Mouse (Mus musculus) erythroblast, adult 5-6 weeks (primary cell): ENCODE data around the gene Helz. TPM values are rescaled to one million over a fixed set of nuclear protein-coding genes. Genes with fewer than 3 reads are reported as not detected.
"Not testable (repeated sequence)": the region's sequence is repeated elsewhere in the genome, so short reads cannot be mapped to it uniquely, and the experiment has no call there.

Experiments
- ATAC-seq: replicated peaks from 2 replicates; pipeline ENCODE4 v1.8.0; 2016; ENCODE audit warnings: moderate number of reproducible peaks, mild to moderate bottlenecking, moderate TSS enrichment, inconsistent platforms; ENCODE audit not compliant: poor library complexity, low FRiP score, severe bottlenecking
- total RNA-seq, 2 experiments: library from RNA; stranded (forward) in 1 of 2; stranded (reverse) in 1 of 2; fragments of 150-400 nt in 1 of 2; fragments of 200-764, 138-1000 nt in 1 of 2; gene quantifications; 2 replicates each; pipeline versions ENCODE4 v1.2.3 to v1.2.4; 2015 to 2017; ENCODE audit warnings: low replicate concordance in 2 of 2

Helz gene
- total RNA-seq, 2 experiments from 2014 or later: 7.1 to 7.8 TPM

DNA sequence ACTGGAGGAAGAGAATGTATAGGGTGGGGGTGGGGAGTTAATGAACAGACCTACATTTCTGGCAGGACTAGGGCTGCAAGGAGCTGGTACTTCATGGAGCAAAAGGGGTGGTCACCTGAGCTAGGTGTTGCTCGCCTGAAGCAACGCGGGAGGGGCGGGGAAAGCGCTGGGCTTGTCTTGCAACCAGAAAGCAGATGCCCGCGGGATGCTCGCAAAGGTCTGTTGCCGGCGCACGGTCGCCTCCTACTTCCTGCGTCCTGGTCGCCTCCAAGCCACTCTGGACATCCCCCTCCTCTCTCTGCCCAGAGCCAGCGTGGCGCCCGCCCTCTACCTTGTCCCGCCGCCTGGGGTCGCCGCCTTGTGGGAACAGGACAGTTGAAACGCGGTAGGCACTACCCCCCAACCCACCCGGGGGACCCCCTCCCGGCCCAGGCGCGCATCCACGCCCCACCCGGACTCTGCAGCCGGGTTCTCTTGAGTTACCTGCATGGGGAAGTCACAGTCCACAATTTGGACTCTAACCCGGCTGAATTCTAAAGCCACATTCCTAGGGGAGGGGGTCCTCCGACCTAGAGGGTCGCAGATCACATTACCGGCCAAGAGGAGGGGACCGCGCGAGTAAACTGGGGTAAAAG lies 946 bp upstream of the Helz start:
- ATAC-seq: no peak

GRCm38 (mm10) chr11:107548204-107548975 lies 660 bp downstream of the Helz start:
- no peak for ATAC-seq

- no peak for ATAC-seq
Measured at GRCm38 (mm10) chr11:107559874-107560273, 12.1 kb downstream of the Helz start.

- ATAC-seq: no peak
Measured at GRCm38 (mm10) chr11:107567431-107567830, 19.7 kb downstream of the Helz start.

DNA sequence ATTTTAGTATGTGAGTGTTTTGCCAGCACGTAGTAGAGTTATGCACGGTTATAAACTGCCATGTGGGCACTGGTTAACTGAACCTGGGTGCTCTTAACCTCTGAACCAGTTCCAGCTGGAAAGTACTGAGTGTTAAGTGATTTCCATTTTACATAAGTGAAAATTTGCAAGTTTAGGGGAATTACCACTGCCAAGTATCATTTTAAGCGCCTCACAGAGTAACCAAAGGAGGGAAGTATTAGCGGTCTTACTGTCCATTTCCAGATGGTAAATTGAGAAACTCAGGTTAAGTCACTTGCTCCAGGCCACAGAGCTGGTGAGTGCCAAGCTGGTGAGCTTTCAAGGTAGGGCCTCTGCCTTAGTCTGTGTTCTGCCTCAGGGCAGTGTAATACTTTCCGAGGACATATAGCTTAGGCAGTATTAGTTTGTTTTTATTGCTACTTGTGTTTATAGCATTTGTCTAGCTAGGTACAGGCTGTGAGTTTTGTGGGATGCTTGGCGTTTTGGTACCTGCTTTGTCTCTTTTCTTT lies 20.8 kb downstream of the Helz start:
- no peak for ATAC-seq

DNA sequence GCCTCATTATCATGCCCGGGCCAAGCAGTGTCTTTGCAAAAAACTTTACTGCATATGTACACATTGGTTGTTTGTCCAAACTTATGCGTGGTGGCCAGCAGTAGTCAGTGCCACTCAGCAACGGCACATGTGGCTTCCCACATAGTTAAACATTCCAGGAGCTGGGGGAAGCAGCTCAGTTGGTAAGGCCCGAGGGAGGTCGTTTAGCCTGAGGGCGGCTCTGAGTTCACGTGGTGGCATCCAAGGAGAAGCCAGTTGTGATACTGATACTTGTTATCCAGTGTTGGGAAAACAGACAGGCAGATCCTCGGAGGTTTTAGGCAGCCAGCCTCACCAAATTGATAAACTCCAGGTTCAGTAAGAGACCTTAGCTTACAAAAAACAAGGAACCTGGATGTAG lies 23.2 kb downstream of the Helz start:
- ATAC-seq: not testable (repeated sequence)

DNA sequence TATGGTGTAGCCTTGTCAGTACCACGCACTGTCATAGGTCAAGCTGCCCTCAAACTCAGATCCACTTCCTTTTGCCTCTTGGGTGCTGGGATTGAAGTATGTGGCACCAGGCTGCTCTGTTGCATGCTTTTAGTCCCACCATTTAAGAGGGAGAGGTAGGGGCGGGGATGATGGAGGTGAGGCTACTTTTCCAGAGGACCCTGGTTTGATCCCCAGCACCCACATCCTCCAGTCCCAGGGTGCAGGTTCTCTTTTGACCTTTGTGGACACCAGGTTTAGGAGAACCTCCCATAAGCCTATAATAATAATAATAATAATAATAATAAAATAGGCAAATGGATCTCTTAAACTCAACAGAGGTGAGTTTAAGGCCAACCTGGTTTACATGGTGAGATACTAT lies 23.6 kb downstream of the Helz start:
- ATAC-seq: no peak

DNA sequence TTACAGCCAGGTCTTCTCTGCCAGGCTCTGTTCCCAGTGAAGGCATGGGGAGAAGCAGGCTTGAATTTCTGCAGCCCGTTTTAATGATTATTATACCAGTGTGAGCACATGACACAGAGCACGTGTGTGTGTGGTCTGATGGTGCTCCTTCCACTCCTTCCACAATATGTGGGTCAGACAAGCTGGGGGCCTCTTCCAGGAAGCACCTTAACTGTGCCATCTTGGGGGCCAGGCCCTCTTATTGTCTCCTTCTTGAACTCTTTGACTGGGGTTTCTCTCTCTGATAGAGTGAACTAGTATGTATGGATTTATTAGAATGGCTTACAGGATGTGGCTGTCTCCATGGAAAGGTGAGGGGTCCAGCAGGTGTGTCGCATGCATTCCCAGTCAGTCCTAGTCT lies 24.8 kb downstream of the Helz start:
- no peak for ATAC-seq

DNA sequence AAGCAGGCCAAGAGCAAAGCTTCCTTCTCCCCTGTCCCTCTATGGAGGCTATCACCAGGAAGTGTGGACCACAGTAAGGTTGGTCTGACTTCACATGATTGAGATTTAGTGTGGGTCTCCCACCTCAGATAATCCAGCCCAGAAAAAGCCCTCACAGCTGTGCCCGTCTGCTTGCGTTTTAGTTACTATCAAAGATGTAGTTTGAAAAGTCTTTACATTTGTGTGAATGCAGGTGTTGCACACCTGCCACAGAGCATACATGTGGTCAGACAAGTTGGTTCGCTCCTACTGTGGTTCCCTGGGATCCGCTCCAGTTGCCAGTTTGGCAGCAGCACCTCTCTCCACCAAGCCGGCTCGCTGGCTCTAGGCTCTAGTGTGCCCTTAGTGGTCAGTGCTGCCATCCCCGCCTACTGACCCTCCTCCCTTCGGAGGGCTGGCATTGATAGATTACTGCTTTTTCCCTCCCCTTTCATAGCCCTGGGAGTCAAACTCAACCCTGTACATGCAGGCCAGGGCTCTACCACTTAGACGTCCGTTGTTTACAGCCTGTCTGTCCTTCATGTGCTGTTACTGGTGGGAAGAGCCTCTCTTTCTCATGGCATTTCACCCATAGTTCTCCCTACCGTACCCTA lies 25.4 kb downstream of the Helz start:
- no peak for ATAC-seq

DNA sequence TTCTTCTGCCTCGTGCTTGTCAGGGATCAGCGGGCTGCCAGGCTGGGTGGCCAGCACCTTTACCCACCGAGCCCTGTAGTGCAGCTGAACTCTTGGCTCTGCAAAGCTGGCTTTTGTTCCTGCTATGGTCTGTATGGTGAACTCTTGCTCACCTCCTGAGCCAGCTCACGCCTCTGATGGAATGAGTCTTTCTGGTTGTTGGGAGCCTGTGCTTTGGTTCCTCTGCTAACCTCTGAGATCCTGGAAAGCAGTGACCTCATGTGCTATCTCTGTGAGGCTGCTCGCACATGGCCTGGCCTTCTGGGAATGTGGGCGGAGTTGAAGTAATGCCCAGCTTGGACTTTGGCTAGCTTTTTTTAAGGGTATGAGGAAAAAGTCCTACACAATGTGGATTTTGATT lies 26.1 kb downstream of the Helz start:
- no peak for ATAC-seq

GRCm38 (mm10) chr11:107574811-107575705 lies 27.3 kb downstream of the Helz start:
- ATAC-seq: no peak

DNA sequence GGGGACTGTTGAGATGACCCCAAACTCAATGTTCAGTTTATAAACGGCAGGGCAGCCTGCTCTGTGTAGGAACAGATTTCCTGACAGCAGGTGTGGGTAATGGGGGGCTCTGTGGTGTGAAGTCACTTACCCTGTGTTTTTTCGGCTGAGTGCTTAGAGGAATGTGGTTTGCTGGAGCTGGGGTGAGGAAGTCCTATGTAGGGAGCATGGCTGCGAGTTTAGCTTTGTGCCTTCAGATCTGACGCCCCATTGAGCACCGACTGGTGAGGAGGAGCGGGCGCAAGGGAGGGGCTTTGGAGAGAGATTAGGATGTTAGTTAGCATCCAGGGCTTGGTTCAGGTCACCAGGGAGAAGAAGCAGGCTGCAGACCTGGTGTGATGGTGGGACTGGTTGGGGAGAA lies 28.5 kb downstream of the Helz start:
- ATAC-seq: no peak

DNA sequence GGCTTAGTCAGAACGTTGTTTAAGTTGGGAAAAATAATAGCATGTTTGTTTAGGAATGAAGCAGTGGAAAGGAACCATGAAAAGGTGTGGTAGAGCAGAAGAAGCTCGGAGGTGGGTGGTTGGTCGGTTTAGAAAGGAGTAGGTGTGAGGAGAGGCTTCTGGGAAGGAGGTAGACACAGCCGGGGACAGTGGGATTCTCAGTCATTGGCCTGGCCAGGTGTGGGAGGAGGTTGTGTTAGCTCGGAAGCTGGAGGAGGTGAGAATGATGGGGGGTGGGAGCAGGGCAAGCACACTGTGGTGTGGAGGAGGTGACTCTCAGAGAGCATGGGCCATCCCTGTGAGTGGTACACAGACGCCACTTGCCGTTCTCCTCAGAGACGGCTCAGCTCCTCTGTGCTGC lies 29.7 kb downstream of the Helz start:
- ATAC-seq: no peak

GRCm38 (mm10) chr11:107578226-107578625 lies 30.5 kb downstream of the Helz start:
- ATAC-seq: no peak

DNA sequence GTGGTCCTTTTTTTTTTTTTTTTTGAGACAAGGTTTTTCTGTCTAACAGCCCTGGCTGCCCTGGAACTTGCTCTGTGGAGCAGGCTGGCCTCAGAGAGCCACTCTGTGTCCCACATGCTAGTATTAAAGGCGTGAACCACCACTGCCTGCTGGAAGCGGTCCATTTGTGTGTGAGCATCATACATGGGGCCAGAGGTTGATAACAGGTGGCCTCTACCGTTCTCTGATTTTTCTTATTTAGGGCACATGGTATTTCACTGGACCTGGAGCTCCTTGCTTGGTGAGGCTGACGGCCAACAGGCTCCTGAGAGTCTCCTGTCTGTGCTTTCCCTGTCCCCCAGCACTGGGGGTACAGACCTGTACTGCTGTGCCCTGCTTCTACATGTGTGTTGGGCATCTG lies 33.1 kb downstream of the Helz start:
- ATAC-seq: no peak

- no peak for ATAC-seq
Measured at GRCm38 (mm10) chr11:107584660-107585451, 37.1 kb downstream of the Helz start.

DNA sequence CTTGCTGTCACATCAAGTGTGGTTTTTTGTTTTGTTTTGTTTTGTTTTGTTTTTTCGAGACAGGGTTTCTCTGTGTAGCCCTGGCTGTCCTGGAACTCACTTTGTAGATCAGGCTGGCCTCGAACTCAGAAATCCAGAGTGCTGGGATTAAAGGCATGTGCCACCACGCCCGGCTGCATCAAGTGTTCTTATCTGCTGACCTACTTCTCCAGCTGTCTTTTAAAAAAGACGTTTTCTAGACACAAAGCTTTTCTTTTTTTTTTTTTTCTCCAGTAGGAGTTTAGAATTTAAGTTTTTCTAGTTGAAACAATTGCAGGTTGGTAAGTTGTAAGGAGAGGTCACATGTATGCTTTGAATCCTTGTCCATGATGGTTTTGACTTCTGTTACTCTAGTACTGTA lies 38.4 kb downstream of the Helz start:
- ATAC-seq: not testable (repeated sequence)

- ATAC-seq: no peak
Measured at GRCm38 (mm10) chr11:107587141-107587540, 39.4 kb downstream of the Helz start.

DNA sequence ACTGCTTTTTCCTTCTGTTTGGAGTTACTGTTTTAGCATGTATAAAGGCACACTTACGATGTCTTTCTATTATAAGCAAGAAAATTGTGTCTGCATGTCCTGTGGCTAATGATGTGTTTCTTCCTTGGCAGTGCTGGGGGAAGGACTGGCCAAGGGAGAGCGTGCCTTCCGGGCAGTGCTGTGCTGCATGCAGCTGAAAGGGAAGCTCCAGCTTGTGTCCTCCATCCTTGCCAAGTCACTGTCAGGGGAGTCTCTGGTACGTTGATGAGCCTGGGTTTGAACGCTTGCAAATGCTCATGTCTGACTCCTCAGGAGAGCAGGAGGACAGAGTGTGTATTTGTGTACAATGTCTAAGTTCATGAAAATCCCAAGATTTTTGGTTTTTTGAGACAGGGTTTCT lies 44.8 kb downstream of the Helz start:
- ATAC-seq: no peak
